Mouse (Mus musculus): ENCODE data around the gene Hexim2.
A peak's percentile ranks its signal among the peaks of the same experiment; 100 is the strongest.

The Hexim2 gene

DNA sequence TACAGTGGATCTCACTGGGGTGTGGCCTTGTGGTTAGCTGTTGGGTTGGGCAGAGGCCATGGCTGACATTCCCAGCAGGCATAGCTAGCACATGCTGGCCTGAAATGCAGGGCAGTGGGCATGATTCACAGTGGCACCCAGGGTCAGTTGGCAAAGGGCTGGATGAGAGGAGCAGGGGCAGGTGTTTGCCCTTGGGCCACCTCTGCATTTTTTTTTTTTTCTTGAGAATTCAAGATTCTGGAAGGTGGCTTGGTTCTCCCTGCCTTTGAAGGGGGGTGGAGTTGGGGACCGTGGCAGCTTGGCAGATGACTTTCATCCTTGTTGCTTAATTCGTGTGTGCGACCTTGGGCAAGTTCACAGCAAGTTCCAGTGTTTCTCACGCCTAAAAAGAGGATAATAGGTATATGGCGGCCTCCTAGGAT lies 42.2 kb downstream of the Hexim2 start:
- DNase-seq, result no peak

DNA sequence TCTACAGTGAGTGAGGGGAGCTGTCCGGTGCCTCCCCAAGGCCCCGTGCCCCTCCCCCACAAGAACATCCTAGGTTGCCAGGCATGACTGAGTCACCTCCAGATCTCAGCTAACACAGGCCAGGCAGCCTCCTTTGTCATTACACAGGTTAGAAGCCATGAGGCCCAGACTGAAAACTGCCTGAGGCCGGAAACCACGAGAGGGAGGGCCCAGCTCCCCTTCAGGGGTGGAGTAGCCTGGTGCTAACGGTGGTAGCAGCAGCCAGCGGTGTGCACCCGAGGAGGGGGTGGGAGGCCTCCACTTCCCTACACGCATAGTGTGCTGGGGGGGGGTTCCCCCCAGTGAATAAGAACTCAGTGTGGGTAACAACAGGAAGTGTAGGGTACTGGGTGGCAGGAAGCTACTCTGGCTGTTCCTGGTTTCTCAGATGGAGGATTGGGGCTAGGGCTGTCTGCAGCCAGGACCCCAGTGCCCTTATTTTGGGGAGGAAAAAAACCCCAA lies 42.7 kb downstream of the Hexim2 start:
- no peak for DNase-seq

DNA sequence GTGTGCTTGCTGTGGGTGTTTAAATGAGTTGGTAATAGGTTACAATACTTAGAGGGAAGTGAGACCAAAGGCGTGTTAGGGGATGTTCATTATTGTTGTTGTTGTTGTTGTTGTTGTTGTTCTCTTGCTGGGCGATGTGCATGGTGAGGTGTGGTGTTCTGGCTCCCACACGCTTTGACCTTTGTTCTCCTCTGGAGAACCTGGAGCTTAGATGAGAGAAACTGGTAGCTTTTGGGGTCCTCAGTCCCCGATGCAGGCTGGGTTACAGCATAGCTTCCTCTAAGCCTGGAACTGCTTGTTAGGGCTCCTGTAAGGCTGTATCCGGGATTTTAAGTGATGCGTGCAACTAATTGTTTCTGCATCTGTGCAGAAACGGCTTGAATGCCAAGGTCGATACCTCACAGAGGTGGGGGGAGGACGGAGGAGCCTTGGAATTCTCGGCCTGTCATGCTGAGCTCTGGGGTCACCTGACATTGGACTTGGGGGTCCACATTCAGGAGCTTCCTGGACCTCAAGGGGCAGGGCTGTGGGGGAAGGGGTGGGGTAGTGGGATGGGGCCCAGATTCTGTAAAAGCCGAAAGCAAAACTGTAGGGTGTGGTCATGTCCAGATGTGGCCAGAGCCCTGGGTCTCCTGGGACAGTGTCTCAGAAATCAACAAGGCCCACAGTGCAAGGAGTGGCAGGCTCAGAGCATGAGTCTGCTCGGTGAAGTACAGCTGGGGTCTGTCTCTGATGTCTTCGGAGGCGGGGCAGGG lies 43.6 kb downstream of the Hexim2 start:
- no peak for DNase-seq

DNA sequence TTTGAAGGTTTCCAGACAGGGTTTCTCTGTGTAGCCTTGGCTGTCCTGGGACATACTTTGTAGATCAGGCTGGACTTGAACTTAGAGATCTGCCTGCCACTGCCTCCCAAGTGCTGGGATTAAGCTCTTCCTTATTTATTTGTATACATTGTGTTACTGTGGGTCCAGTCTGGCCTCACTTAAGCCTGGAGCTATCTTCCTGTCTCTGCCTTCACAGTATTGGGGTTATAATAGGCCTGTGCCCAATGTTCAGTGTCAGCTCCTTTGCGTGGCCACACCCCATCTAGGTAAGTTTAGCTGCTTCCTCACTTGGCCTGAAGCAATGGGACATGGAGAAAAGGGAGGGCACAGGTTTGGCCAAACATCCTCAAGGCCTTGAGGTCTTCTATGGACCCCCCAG lies 44.3 kb downstream of the Hexim2 start:
- no peak for DNase-seq

DNA sequence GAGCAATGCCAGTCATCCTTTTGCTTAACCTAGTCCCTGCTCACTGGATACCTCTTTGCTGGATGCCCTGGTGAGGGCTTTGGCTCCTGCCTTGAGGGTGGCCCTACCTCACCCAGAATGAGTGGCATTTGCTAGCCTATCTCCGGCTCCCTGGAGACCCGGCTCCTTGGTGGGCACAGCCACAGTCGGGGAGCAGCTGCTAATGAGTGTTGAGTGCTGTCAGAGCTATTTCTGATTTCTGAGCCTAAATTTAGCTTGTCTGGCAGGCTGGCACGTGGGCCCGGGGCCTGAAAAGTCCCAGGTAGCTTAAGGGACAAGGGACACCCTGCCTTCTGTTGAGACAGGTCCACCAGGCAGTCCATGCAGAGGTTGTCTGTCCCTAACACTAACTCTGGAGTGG lies 45.0 kb downstream of the Hexim2 start:
- DNase-seq, result no peak

DNA sequence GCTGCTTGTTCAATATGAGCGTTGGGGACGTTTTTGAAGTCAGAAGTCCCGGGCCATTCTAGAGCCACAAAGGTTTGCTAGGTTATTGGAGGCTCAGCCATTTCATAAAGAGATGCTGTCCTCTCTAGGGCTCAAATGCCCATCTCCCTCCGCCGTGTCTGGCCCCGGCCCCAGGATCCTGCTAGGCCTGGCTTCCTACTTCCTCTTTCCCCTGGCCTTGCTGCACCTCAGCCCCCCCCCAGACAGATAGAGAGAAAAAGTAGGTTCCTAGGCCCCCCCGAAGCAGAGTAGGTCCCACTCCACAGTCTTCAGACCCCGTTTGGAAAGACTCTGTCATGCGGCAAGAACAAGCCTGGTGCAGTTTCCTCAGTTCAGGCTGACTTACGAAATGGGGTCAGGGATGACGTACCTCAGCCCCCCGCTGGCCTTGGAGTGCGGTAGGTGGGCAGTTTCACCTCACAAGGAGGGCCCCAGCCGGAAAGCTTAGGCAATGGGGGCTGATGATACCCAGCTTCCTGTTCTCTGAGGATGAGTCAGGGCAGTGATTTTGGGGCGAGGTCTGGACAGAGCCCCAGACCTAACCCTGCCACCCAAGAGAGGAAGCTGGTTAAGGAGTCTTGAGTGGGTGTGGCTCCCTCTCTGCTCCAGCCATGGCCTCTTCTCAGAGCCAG lies 45.7 kb downstream of the Hexim2 start:
- no peak for DNase-seq

DNA sequence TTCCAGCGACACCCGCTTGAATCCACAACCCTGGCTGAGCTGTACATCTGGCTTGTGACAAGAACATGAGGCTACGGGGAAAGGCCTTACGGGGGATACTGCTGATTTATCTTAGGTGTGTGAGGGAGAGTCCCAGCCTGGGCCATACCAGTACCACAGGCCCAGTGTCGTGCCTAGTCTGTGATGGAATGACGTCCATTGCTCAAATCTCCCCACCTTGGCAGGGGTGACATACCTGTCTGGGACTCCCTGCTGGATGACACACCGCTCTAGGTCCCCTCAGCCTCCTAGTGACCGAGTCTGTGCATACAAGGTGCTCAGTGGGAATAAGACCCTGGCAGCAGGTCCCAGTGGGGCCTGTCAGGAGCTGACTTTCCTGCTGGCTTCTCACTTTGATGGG lies 46.5 kb downstream of the Hexim2 start:
- DNase-seq, result no peak

DNA sequence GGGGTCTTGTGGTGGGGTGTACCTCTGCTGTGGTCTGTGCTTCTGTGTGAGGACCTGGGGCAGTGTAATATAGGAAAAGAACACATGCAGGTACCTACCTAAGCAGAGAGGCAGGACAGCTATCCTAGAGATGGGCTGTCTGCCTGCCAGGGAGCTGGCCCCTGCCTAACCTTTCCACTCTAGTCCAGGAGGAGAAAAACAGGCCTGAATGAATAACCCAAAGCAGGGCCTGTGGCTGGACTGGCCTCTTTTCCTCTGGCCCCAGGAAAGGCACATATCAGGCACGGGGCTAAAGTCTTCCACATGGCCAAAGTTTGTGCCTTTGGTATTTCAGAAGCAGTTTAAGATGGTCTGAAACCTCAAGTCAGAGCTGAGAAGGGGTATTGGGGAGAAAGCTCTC lies 48.2 kb downstream of the Hexim2 start:
- DNase-seq, result no peak

DNA sequence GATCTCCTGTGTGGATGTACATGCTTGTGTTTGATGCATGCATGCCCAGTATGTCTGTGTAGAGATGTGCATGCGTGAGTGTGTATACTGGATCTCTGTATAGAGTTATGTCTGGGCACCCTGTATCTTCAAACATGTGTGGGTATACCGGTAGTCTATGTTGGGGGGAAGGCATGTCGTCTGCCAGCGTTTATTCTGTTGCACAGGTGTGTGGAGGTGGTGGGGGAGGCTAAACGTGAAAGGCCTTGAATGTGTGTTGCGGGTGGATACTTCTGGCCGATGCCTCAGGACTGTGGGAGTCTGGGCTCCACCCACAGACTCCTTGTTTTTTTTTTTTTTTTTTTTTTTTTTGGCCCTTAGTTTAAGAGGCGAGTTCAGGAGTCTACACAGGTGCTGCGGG lies 49.1 kb downstream of the Hexim2 start:
- no peak for DNase-seq

DNA sequence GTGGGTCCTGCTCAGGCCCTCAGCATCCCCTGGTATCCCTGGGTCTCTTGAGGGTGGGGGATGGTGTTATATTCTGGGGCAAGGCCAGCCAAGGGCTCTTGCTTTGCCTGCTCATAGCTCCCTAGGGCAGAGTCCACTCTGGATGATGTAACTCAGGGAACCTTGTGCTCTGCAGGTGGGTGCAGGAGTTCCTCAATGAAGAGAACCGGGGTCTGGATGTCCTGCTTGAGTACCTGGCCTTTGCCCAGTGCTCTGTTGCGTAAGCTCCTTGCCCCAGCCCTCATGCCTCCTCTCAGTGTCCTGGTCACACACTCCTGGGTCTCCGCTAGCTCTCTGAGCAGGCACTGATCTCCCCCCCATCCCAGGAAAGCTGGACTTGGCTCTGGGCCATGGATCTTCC lies 49.7 kb downstream of the Hexim2 start:
- DNase-seq, result no peak

DNA sequence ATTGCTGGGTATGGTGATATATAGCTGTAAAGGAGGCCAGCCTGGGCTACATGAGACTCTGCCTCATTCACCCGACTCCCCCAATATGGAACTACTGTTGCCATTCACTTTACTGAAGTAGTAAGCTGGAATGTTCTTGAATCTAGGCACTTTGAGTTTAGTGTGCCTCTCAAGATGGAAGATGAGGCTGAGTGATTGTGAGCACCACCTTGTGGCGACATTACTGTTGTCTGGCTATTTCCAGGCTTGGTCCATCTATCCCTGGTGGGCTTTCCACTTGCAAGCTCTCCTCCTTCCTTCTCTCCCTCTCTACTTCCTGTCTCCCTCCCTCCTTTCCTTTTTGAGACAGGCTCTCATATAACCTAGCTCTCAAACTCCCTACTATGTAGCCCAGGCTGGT lies 52.7 kb downstream of the Hexim2 start:
- DNase-seq, result peak; percentile 77 to 81

Measured in cerebellum, postnatal 14 days (tissue).